Mouse (Mus musculus) cerebellum, adult 2 months (tissue): ENCODE measurements around the gene H2-Ob. TPM values are rescaled to one million over a fixed set of nuclear protein-coding genes. Genes with fewer than 3 reads are reported as not detected.
A peak's percentile ranks its signal among the peaks of the same experiment; 100 is the strongest.

Experiments used
- DNase-seq, 2 experiments: peaks; one replicate each; pipeline ENCODE4 v3.0.0; 2021
- H3K27ac ChIP-seq: fragments of 200-500 bp; 2 replicates; pipeline ENCODE4 v1.5.1; 2012; ENCODE audit warnings: low read length, control low read depth, inconsistent platforms; ENCODE audit not compliant: insufficient read depth
- H3K27me3 ChIP-seq: fragments of 200-500 bp; 2 replicates; pipeline ENCODE4 v1.6.1; 2012; ENCODE audit warnings: inconsistent platforms, mild to moderate bottlenecking, low read length, moderate library complexity; ENCODE audit not compliant: control insufficient read depth, insufficient read depth
- H3K4me1 ChIP-seq: fragments of 200-500 bp; 2 replicates; pipeline ENCODE4 v1.6.1; 2011; ENCODE audit warnings: low read length; ENCODE audit not compliant: control insufficient read depth, insufficient read depth
- H3K4me3 ChIP-seq: fragments of 200-500 bp; replicated peaks from 2 replicates; pipeline ENCODE3; 2011; ENCODE audit warnings: mild to moderate bottlenecking, low read depth, low read length, control low read depth; ENCODE audit not compliant: insufficient read depth
- CTCF ChIP-seq: fragments of 200-500 bp; IDR thresholded peaks from 2 replicates; pipeline ENCODE4 v1.5.1; 2011; ENCODE audit warnings: low read depth, mild to moderate bottlenecking, control low read depth, low read length, moderate library complexity, borderline replicate concordance; ENCODE audit not compliant: insufficient read depth
- POLR2A ChIP-seq: fragments of 200-500 bp; IDR thresholded peaks from 2 replicates; pipeline ENCODE4 v1.6.1; 2011; ENCODE audit warnings: low read length, control low read depth, borderline replicate concordance; ENCODE audit not compliant: insufficient read depth
- WGBS: fragments of 180-500 bp; shearing (Covaris S2); methylation state at CpG from one replicate; pipeline ENCODE4 v1.1.7; 2018; 5-methylcytosine and 5-hydroxymethylcytosine counted together
- polyA plus RNA-seq: library from polyadenylated mRNA; depleted of rRNA; stranded (reverse); fragments of >200 nt; gene quantifications from 2 replicates; pipeline ENCODE4 v1.2.3, GENCODE M21; 2012

H2-Ob gene
- polyA plus RNA-seq, 1 experiment, result 0.67 TPM

DNA sequence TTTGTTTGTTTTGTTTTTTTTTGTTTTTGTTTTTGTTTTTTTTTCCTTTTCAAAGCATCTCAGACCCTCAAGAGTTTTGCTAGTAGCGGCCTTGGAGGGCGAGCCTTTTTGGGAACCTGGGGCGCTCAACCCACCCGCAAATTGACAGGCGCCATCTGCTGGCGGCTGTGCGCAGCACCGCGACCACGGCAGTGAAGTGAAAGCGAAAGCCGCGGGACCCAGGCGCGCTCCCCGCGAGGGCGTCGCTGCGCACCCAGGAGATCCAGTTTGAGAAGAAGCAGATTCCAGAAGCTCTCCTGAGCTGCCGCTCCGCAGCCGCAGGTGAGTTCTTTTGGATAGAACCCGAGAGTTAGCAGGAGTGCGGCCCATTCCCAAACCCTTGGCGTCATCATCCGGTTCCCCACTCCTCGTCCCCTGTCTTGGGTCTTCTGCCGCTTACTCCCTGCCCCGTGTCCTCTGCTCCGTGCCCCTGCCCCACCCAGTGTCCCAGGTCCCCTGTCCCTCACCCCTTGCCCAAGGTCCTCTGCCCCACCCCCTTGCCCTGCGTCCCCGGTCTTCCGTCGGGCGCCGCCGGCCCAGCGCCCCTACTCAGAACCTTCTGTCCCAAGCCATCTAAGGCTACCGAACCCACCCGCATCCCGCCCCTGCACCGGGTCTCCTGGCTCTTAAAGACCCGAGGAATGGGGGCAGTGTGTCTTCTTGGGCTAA lies 34.2 kb upstream of the H2-Ob start:
- DNase-seq, result peak; percentile 75 to 82
- TF ChIP-seq POLR2A (no peak), CTCF (peak; percentile 71)
- 1% methylated on average over 44 of the region's 44 CpGs for WGBS
- Histone ChIP-seq H3K4me1 (no peaks in the 10 kb centered on the region), H3K4me3 (peak overlapping the region; percentile 95), H3K27me3 (no peaks in the 10 kb centered on the region), H3K27ac (no peak overlapping the region)

DNA sequence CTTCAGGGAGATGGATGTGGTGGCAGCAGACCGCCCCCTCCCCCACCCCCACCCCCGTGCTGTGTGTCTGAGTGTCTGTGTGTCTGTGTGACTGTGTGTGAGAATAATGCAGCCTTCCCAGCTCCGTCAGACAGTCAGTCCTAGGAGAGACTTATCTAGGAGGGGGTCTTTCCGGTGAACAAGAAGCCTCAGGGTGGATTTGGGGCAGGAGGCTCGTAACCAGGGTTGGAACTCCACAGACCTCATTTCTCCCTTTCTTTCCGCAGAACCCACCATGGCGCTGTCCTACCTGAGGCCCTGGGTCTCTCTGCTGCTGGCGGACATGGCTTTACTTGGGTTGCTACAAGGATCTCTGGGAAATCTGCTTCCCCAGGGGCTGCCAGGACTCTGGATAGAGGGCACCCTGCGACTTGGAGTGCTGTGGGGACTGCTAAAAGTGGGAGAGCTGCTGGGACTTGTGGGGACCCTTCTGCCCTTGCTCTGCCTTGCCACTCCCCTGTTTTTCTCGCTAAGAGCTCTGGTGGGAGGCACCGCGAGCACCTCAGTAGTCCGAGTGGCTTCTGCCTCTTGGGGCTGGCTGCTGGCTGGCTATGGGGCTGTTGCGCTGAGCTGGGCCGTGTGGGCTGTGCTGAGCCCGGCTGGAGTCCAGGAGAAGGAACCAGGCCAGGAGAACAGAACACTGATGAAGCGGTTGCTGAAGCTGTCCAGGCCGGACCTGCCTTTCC lies 33.5 kb upstream of the H2-Ob start:
- H3K4me1 ChIP-seq, result no peaks in the 10 kb centered on the region
- no peak for DNase-seq
- no peaks in the 10 kb centered on the region for H3K27me3 ChIP-seq
- TF ChIP-seq POLR2A (no peak), CTCF (no peak)
- H3K27ac ChIP-seq, result no peak overlapping the region
- 9% methylated on average over 18 of the region's 18 CpGs for WGBS
- peak overlapping the region; percentile 95 for H3K4me3 ChIP-seq

DNA sequence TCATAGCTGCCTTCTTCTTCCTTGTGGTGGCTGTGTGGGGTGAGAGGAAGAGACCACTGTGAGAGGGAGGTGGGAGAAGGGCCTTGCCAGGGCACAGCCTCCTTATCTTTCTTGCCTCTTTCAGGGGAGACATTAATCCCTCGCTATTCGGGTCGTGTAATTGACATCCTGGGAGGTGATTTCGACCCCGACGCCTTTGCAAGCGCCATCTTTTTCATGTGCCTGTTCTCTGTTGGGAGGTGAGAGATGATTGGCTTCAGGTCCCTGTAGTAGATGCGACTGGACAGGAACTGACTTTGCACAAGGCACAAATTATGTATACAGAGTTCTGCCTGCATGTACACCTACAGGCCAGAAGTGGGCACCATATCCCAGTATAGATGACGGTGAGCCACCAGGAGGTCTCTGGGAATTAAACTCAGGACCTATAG lies 32.9 kb upstream of the H2-Ob start:
- Histone ChIP-seq H3K27me3 (no peaks in the 10 kb centered on the region), H3K4me1 (no peaks in the 10 kb centered on the region), H3K4me3 (peak overlapping the region; percentile 17), H3K27ac (no peak overlapping the region)
- TF ChIP-seq POLR2A, result no peak
- peak; percentile 49; the same call in 1 of the 2 replicates for TF ChIP-seq CTCF
- DNase-seq, result peak in 1 of 2 experiments; percentile 16
- WGBS, result 24% methylated on average over 9 of the region's 9 CpGs

DNA sequence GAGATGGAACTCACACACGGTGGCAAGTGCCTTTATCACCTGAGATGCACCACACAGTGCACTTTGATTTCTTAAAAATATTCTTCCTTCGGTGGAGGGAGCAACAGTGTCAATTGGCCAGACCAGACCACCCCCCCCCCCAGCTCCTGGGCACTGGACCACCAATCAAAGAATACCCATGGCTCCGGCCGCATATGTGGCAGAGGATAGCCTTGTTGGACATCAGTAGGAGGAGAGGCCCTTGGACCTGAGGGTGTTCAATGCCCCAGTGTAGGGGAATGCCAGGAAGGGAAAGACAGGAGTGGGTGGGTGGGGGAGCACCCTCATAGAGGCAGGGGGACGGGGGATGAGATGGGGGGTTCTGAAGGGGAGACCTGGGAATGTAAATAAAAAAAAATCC lies 32.0 kb upstream of the H2-Ob start:
- H3K4me1 ChIP-seq, result no peaks in the 10 kb centered on the region
- H3K27ac ChIP-seq, result no peak overlapping the region
- no peak for DNase-seq
- H3K27me3 ChIP-seq, result no peaks in the 10 kb centered on the region
- TF ChIP-seq CTCF (no peak), POLR2A (no peak)
- H3K4me3 ChIP-seq, result no peak overlapping the region
- 87% methylated on average over 5 of the region's 5 CpGs for WGBS

DNA sequence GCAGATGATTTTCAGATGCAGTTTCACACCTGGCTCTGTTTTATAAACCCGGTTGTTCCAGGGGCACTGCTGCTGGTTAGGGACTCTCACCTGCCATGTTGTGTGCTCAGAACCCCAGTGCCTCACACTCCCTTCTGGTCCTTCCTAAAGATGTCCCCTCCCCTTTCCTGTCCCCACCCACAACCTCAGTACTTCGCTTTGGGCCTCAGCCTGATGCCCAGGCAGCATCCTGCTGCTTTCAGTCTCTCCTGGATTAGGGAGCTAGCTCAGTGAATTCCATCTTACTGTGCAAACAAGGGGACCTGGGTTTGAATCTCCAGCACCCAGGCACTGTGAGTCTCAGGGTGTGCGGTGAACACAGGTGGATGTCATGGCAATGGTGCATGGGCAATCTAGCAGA lies 31.2 kb upstream of the H2-Ob start:
- Histone ChIP-seq H3K4me1 (no peaks in the 10 kb centered on the region), H3K27ac (no peak overlapping the region), H3K27me3 (no peaks in the 10 kb centered on the region), H3K4me3 (no peak overlapping the region)
- DNase-seq, result no peak
- TF ChIP-seq CTCF (no peak), POLR2A (no peak)
- 66% methylated on average over 3 of the region's 3 CpGs for WGBS

DNA sequence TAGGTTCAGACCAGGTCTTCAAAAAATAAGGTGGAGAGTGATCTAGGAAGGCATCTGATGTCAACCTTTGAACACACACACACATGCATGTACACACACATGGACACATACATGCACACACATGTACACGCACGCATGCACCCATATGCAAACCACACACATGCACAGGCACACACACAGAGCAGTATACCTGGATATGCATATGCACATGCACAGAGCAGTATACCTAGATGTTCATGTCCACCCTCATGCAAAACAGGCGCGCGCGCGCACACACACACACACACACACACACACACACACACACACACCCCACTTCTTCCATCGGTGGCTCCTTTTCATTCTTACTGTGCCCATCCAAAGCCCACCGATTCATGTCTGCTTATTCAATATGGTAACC lies 30.8 kb upstream of the H2-Ob start:
- H3K27me3 ChIP-seq, result no peaks in the 10 kb centered on the region
- no peak for DNase-seq

DNA sequence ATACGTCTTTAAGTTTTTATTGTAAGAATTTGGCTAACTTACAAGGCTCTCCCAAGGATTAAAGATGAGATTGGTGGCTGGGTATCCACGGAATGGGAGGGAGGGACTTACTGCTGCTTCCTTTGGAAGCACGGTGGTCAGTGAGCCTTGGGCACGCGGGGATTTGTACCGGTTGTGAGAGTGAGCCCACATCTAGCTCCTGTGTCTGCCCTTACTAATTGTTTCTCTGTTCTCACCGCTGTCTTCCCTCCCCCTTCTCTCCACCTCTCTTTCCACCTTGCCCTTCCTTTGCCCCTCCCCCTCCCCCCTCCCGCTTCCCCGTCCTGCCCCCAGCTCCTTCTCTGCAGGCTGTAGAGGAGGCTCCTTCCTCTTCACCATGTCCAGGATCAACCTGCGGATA lies 30.3 kb upstream of the H2-Ob start:
- no peak for TF ChIP-seq POLR2A
- H3K27ac ChIP-seq, result no peak overlapping the region
- 25% methylated on average over 10 of the region's 10 CpGs for WGBS
- H3K4me1 ChIP-seq, result no peaks in the 10 kb centered on the region
- H3K4me3 ChIP-seq, result no peak overlapping the region
- no peaks in the 10 kb centered on the region for H3K27me3 ChIP-seq
- DNase-seq, result no peak

More for the DNA sequence above, 30.8 kb upstream of the H2-Ob start:
- 97% methylated on average over 9 of the region's 9 CpGs for WGBS
- H3K27ac ChIP-seq, result no peak overlapping the region
- TF ChIP-seq POLR2A (no peak), CTCF (no peak)
- H3K4me3 ChIP-seq, result no peak overlapping the region
- H3K4me1 ChIP-seq, result no peaks in the 10 kb centered on the region

DNA sequence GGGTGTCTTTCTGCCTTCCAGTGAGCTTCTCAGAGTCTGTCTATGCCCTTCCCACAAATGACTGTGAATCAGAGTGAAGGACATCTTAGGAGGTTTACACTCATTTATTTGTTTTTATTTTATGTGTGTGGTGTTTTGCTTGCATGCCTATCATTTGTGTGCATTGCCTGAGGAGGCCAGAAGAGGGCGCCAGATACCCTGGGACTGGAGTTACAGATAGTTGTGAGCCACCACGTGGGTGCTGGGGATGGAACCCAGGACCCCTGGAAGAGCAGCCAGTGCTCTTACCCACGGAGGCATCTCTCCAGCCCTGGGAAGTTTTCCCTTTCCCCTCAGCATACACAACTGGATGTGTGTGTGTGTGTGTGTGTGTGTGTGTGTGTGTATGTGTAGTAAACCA lies 29.0 kb upstream of the H2-Ob start:
- Histone ChIP-seq H3K27me3 (no peaks in the 10 kb centered on the region), H3K4me1 (no peaks in the 10 kb centered on the region), H3K27ac (no peak overlapping the region), H3K4me3 (no peak overlapping the region)
- TF ChIP-seq CTCF (peak; percentile 8; the same call in 1 of the 2 replicates), POLR2A (no peak)
- WGBS, result 46% methylated on average over 3 of the region's 3 CpGs
- DNase-seq, result no peak
